Mouse (Mus musculus): ENCODE measurements at regions not wholly inside any gene's neighbourhood (a gene's known extent, or its start where the extent isn't known, plus 50 kb on each side); places are given as distances from the start of the nearest gene placed in this dataset.

- Histone ChIP-seq H3K4me1 (no peaks in the 10 kb centered on the region), H3K9me3 (replicated peaks) (no peaks in the 10 kb centered on the region), H3K36me3 (no peaks in the 10 kb centered on the region), H3K4me3 (replicated peaks) (no peak overlapping the region), H3K27ac (replicated peaks) (no peak overlapping the region), H3K27me3 (replicated peaks) (no peaks in the 10 kb centered on the region), H3K4me2 (no peak overlapping the region), H3K9ac (replicated peaks) (no peak overlapping the region)
- no peak for ATAC-seq (ENCODE audit: low FRiP score)
- 98% methylated on average over 1 of the region's 1 CpGs for WGBS
Observed at GRCm38 (mm10) chr14:80249882-80250281, 266.0 kb downstream of the Olfm4 start.

- no peak overlapping the region for H3K4me3 ChIP-seq (replicated peaks)
- no peaks in the 10 kb centered on the region for H3K9me3 ChIP-seq (replicated peaks)
- WGBS = 64% methylated on average over 3 of the region's 3 CpGs
- H3K9ac ChIP-seq (replicated peaks) = no peak overlapping the region
- H3K27me3 ChIP-seq (replicated peaks) = no peaks in the 10 kb centered on the region
- H3K27ac ChIP-seq (replicated peaks) = no peak overlapping the region
- no peaks in the 10 kb centered on the region for H3K4me1 ChIP-seq
- ATAC-seq (ENCODE audit: low FRiP score) = no peak
- H3K4me2 ChIP-seq = no peak overlapping the region
- H3K36me3 ChIP-seq = no peaks in the 10 kb centered on the region
Observed at GRCm38 (mm10) chr14:80257086-80257485, 273.2 kb downstream of the Olfm4 start.

- 70% methylated on average over 8 of the region's 8 CpGs for WGBS
- H3K9ac ChIP-seq (replicated peaks) = no peak overlapping the region
- H3K4me2 ChIP-seq = no peak overlapping the region
- no peaks in the 10 kb centered on the region for H3K9me3 ChIP-seq (replicated peaks)
- H3K36me3 ChIP-seq = no peaks in the 10 kb centered on the region
- no peak overlapping the region for H3K4me3 ChIP-seq (replicated peaks)
- no peaks in the 10 kb centered on the region for H3K27me3 ChIP-seq (replicated peaks)
- no peak overlapping the region for H3K27ac ChIP-seq (replicated peaks)
- no peak for ATAC-seq (ENCODE audit: low FRiP score)
- no peaks in the 10 kb centered on the region for H3K4me1 ChIP-seq
Observed at GRCm38 (mm10) chr14:80263173-80263572, 279.3 kb downstream of the Olfm4 start.

GRCm38 (mm10) chr14:80265081-80265480, 281.2 kb downstream of the Olfm4 start:
- H3K36me3 ChIP-seq = no peaks in the 10 kb centered on the region
- no peak overlapping the region for H3K4me2 ChIP-seq
- 88% methylated on average over 7 of the region's 7 CpGs for WGBS
- no peak for ATAC-seq (ENCODE audit: low FRiP score)
- no peak overlapping the region for H3K4me3 ChIP-seq (replicated peaks)
- no peak overlapping the region for H3K27ac ChIP-seq (replicated peaks)
- no peaks in the 10 kb centered on the region for H3K9me3 ChIP-seq (replicated peaks)
- H3K27me3 ChIP-seq (replicated peaks) = no peaks in the 10 kb centered on the region
- peaks cover 6% of the 10 kb centered on the region for H3K4me1 ChIP-seq
- H3K9ac ChIP-seq (replicated peaks) = no peak overlapping the region

- Histone ChIP-seq H3K27ac (replicated peaks) (no peak overlapping the region), H3K9ac (replicated peaks) (no peak overlapping the region), H3K4me2 (no peak overlapping the region), H3K4me1 (peaks cover 11% of the 10 kb centered on the region), H3K27me3 (replicated peaks) (no peaks in the 10 kb centered on the region), H3K4me3 (replicated peaks) (no peak overlapping the region), H3K36me3 (no peaks in the 10 kb centered on the region), H3K9me3 (replicated peaks) (no peaks in the 10 kb centered on the region)
- ATAC-seq (ENCODE audit: low FRiP score) = peak; percentile 79
- 50% methylated on average over 7 of the region's 7 CpGs for WGBS
Observed at GRCm38 (mm10) chr14:80269179-80269951, 285.5 kb downstream of the Olfm4 start.

GRCm38 (mm10) chr14:80270063-80270462, 286.2 kb downstream of the Olfm4 start:
- ATAC-seq (ENCODE audit: low FRiP score) = no peak
- Histone ChIP-seq H3K27me3 (replicated peaks) (no peaks in the 10 kb centered on the region), H3K36me3 (no peaks in the 10 kb centered on the region), H3K4me1 (peaks cover 11% of the 10 kb centered on the region), H3K9me3 (replicated peaks) (no peaks in the 10 kb centered on the region), H3K4me2 (no peak overlapping the region), H3K4me3 (replicated peaks) (no peak overlapping the region), H3K9ac (replicated peaks) (no peak overlapping the region), H3K27ac (replicated peaks) (no peak overlapping the region)
- WGBS = 64% methylated on average over 13 of the region's 13 CpGs

- no peak overlapping the region for H3K27ac ChIP-seq (replicated peaks)
- H3K27me3 ChIP-seq (replicated peaks) = no peaks in the 10 kb centered on the region
- no peak for ATAC-seq (ENCODE audit: low FRiP score)
- H3K4me3 ChIP-seq (replicated peaks) = no peak overlapping the region
- H3K4me1 ChIP-seq = no peaks in the 10 kb centered on the region
- H3K36me3 ChIP-seq = no peaks in the 10 kb centered on the region
- no peaks in the 10 kb centered on the region for H3K9me3 ChIP-seq (replicated peaks)
- 58% methylated on average over 4 of the region's 4 CpGs for WGBS
- no peak overlapping the region for H3K9ac ChIP-seq (replicated peaks)
- H3K4me2 ChIP-seq = no peak overlapping the region
Observed at GRCm38 (mm10) chr14:80280188-80280587, 296.3 kb downstream of the Olfm4 start.

- H3K9me3 ChIP-seq (replicated peaks) = no peaks in the 10 kb centered on the region
- H3K9ac ChIP-seq (replicated peaks) = no peak overlapping the region
- 39% methylated on average over 2 of the region's 2 CpGs for WGBS
- no peaks in the 10 kb centered on the region for H3K4me1 ChIP-seq
- H3K4me2 ChIP-seq = no peak overlapping the region
- no peak overlapping the region for H3K27ac ChIP-seq (replicated peaks)
- no peaks in the 10 kb centered on the region for H3K36me3 ChIP-seq
- no peaks in the 10 kb centered on the region for H3K27me3 ChIP-seq (replicated peaks)
- ATAC-seq (ENCODE audit: low FRiP score) = no peak
- no peak overlapping the region for H3K4me3 ChIP-seq (replicated peaks)
Observed at GRCm38 (mm10) chr14:80283726-80284125, 299.8 kb downstream of the Olfm4 start.

GRCm38 (mm10) chr14:80291360-80291759, 307.5 kb downstream of the Olfm4 start:
- Histone ChIP-seq H3K36me3 (no peaks in the 10 kb centered on the region), H3K4me3 (replicated peaks) (no peak overlapping the region), H3K9ac (replicated peaks) (no peak overlapping the region), H3K4me2 (no peak overlapping the region), H3K27ac (replicated peaks) (no peak overlapping the region), H3K27me3 (replicated peaks) (no peaks in the 10 kb centered on the region), H3K4me1 (no peaks in the 10 kb centered on the region), H3K9me3 (replicated peaks) (no peaks in the 10 kb centered on the region)
- 83% methylated on average over 4 of the region's 4 CpGs for WGBS
- no peak for ATAC-seq (ENCODE audit: low FRiP score)

GRCm38 (mm10) chr14:80293378-80293777, 309.5 kb downstream of the Olfm4 start:
- Histone ChIP-seq H3K27me3 (replicated peaks) (no peaks in the 10 kb centered on the region), H3K36me3 (no peaks in the 10 kb centered on the region), H3K4me2 (no peak overlapping the region), H3K4me1 (no peaks in the 10 kb centered on the region), H3K9ac (replicated peaks) (no peak overlapping the region), H3K27ac (replicated peaks) (no peak overlapping the region), H3K4me3 (replicated peaks) (no peak overlapping the region), H3K9me3 (replicated peaks) (no peaks in the 10 kb centered on the region)
- ATAC-seq (ENCODE audit: low FRiP score) = no peak
- WGBS = 95% methylated on average over 4 of the region's 4 CpGs

- no peak overlapping the region for H3K4me3 ChIP-seq (replicated peaks)
- no peaks in the 10 kb centered on the region for H3K27me3 ChIP-seq (replicated peaks)
- H3K4me2 ChIP-seq = no peak overlapping the region
- no peak overlapping the region for H3K27ac ChIP-seq (replicated peaks)
- no peaks in the 10 kb centered on the region for H3K9me3 ChIP-seq (replicated peaks)
- no peak for ATAC-seq (ENCODE audit: low FRiP score)
- WGBS = 37% methylated on average over 2 of the region's 2 CpGs
- H3K36me3 ChIP-seq = no peaks in the 10 kb centered on the region
- no peaks in the 10 kb centered on the region; the same call in 1 of the 2 replicates for H3K4me1 ChIP-seq
- H3K9ac ChIP-seq (replicated peaks) = no peak overlapping the region
Observed at GRCm38 (mm10) chr14:80329651-80330050, 345.8 kb downstream of the Olfm4 start.

- peak overlapping the region; percentile 13; the same call in 1 of the 2 replicates for H3K27ac ChIP-seq (replicated peaks)
Observed at GRCm38 (mm10) chr14:80362024-80362622, 378.2 kb downstream of the Olfm4 start.

More at GRCm38 (mm10) chr14:80362024-80362622, 378.2 kb downstream of the Olfm4 start:
- H3K36me3 ChIP-seq = no peaks in the 10 kb centered on the region
- H3K4me2 ChIP-seq = no peak overlapping the region
- H3K4me1 ChIP-seq = peaks cover 4% of the 10 kb centered on the region; the same call in 1 of the 2 replicates
- peak; percentile 24; the same call in 1 of the 2 replicates for ATAC-seq (ENCODE audit: low FRiP score)
- no peaks in the 10 kb centered on the region for H3K9me3 ChIP-seq (replicated peaks)
- no peak overlapping the region for H3K4me3 ChIP-seq (replicated peaks)
- no peaks in the 10 kb centered on the region for H3K27me3 ChIP-seq (replicated peaks)
- no peak overlapping the region for H3K9ac ChIP-seq (replicated peaks)

Measured in neural tube, embryonic 15.5 days (tissue).